Mouse (Mus musculus): ENCODE data around the gene Nup98.

- TF ChIP-seq CTCF (IDR thresholded peaks at IDR 0.05 in 2 of 3, conservative IDR thresholded peaks at IDR 0.05 in 1 of 3; ENCODE audit: control insufficient read depth in 1 of 3, insufficient read depth in 1 of 3, low read depth in 2 of 3, low read length in 3 of 3, poor library complexity in 1 of 3, severe bottlenecking in 1 of 3) (peak; percentile 53 to 83 (median 73)), POLR2A (IDR thresholded peaks at IDR 0.05; ENCODE audit: control insufficient read depth in 1 of 2, insufficient read depth in 1 of 2, low read depth in 1 of 2, low read length in 2 of 2, poor library complexity in 1 of 2) (no peak), UBTF (IDR thresholded peaks at IDR 0.05; ENCODE audit: borderline replicate concordance, insufficient read depth, low read depth, low read length) (no peak), USF1 (IDR thresholded peaks at IDR 0.05; ENCODE audit: low read depth, low read length) (no peak), CHD2 (IDR thresholded peaks at IDR 0.05; ENCODE audit: low read length) (no peak), POLR2AphosphoS2 (IDR thresholded peaks at IDR 0.05; ENCODE audit: low read length) (no peak), SMC3 (IDR thresholded peaks at IDR 0.05; ENCODE audit: low read depth, low read length) (peak; percentile 71), ELF1 (IDR thresholded peaks at IDR 0.05; ENCODE audit: low read depth, low read length) (no peak), POLR2AphosphoS5 (IDR thresholded peaks at IDR 0.05; ENCODE audit: borderline replicate concordance, low read depth, low read length) (no peak), MYB (IDR thresholded peaks at IDR 0.05; ENCODE audit: low read depth, low read length) (no peak), TCF12 (IDR thresholded peaks at IDR 0.05; ENCODE audit: low read depth, low read length) (no peak), SIN3A (IDR thresholded peaks at IDR 0.05; ENCODE audit: low read length) (peak; percentile 47; the same call in 1 of the 2 replicates)
Observed at GRCm38 (mm10) chr7:102076714-102077296, 133.2 kb downstream of the Nup98 start.

All from MEL (cell line).